Mouse (Mus musculus) liver, embryonic 14.5 days (tissue): ENCODE results near the gene Ndufab1.

Source experiments
- CTCF ChIP-seq: IDR thresholded peaks from 2 replicates; pipeline ENCODE4 v1.5.1; 2016; ENCODE audit warnings: antibody characterized with exemption, low read depth, control low read depth
- EP300 ChIP-seq: IDR thresholded peaks from 2 replicates; pipeline ENCODE4 v1.6.1; 2016; ENCODE audit warnings: antibody characterized with exemption, low read depth

GRCm38 (mm10) chr7:122137071-122137470 lies 35.4 kb upstream of the Ndufab1 start:
- no peak for TF ChIP-seq EP300
- no peak for TF ChIP-seq CTCF
